Mouse (Mus musculus): ENCODE measurements around the gene Klk11.

The Klk11 gene

GRCm38 (mm10) chr7:43774364-43774763 is at the start of gene Klk11:
TSS of gene Klk11 (plus strand) at chr7:43774604.
- no peak for DNase-seq

GRCm38 (mm10) chr7:43747788-43748187 is 26.6 kb upstream of the Klk11 start:
- DNase-seq: peak; percentile 5 to 8

DNA sequence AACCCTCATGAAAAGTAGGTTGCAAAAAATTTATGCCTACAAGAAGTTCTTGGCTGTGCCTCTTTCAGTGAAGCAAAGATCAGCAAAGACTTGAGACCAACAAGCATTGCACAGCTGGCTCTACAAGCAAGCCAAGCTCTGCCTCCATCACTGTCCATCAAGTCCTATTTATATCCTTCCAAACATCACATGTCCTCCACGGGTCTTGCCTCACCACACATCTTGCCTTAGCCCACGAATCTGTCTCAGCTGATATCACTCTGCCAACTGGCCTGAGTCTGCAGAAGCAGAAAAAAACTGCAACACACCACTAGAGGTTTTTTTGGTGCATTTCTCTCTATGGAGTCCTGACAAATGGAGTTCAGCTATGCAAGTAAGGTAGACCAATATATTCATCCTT is 21.6 kb upstream of the Klk11 start:
- DNase-seq: no peak

DNA sequence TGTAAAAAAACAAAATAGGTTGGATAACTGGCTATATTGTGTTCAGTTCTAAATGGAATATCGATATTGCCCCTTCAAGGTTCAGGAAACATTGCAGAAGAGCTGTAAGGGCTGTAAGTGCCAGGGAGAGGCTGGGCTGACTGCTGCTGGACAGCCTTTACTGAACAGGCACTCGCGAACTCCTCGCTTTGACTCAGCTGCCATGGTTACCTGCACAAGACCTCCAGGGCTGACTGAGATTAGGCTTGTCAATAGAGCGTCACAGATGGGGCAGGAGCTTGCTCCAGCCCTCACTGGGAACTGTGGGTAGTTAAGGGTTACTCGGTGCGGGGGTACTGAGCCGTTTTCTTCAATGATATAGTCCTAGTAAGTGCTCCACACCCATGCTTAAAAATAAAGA is 7.9 kb upstream of the Klk11 start:
- DNase-seq: no peak

GRCm38 (mm10) chr7:43768597-43768996 is 5.8 kb upstream of the Klk11 start, which contains the start of gene Klk12:
TSS of gene Klk12 (plus strand) at chr7:43768897.
- no peak for DNase-seq

GRCm38 (mm10) chr7:43769636-43770035 is 4.8 kb upstream of the Klk11 start:
- DNase-seq: no peak

GRCm38 (mm10) chr7:43770701-43771100 is 3.7 kb upstream of the Klk11 start:
- no peak for DNase-seq

DNA sequence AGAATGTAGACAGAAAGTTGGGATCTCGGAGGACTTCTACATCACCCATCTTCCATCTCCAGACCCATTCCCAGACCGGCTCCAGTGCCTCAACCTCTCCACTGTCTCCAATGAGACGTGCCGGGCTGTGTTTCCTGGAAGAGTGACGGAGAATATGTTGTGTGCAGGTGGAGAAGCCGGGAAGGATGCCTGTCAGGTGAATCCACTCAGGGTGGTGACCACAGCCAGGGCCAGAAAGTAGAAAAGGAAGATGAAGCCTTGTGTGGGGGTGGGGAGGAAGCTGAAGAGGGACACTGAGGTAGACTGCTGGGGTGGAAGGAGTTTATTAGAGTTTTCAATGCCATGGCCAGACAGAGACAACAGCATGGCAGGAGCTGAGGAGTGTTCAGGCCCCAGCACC is 2.5 kb upstream of the Klk11 start:
- no peak for DNase-seq

- no peak for DNase-seq
These were observed 1.5 kb upstream of the Klk11 start for GRCm38 (mm10) chr7:43772901-43773300.

DNA sequence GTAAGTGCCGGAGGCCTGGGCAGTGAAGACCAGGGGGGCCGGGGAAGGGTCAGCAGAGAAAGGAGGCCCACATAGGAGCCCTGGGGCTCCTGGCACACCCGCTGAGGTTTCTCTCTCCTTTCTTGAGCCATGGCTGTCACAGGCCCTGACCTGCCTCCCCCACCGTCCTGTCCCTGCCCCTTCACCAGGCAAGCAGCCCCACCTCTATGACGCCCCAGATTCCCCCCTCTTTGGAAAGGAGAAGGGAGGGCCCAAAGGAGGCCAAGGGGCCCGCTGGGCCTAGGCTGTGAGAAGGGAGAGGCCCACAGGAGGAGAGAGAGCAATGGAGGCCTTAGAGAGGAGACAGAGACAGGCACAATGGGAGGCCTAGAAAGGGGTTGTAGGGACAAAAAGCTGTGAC is 398 bp downstream of the Klk11 start:
- no peak for DNase-seq

DNA sequence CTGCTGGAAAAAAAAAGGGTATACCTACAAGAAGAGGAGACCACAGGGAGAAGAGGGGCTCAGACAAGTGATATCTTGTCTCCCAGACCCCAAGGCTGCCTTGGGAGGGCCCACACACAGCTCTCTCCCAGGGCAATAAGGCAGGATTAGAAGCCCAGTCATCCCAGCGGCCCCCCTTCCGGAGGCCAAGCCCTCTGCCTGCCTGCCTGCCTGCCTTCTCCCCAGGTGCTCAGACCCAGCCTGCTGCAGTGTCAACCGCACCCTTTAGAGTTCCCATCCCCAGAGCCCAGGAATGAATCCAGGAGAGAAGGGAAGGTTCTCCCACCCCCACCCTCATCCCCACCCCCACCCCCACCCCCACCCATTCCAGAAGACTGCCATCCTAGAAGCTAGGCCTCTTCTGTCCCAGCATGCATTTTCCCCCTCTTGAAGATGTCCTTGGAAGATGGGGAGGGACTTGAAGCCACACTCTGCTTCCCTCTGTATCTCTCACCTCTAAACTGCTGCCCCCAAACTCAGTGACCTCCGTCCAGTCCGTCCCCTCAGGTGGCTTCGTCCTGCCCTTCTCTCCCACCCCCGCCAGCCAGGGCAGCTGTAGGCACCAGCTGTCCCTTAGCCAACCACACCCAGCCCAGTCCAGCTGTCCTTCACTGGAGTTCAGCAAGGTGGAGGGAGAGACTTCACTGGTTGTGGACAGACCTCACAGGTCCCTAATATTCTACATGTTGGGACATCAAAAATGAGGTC is 1.1 kb downstream of the Klk11 start:
- no peak for DNase-seq

DNA sequence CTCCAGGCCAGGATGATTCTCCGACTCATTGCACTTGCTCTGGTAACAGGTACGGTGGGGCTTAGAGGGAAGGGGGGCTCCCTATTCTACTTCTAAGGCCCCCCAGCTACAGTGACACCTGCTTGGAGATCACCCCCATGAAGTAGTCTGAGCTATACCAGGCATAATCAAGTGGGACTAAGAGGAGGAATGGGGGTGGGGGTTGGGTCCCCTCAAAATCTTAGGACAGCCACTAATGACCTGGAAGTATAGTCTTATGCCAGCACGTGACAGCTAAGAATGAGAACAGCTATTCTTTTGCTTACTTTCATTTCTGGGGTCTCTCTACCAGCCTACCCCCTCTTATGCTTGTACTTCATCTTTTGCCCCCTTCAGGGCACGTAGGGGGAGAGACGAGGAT is 2.1 kb downstream of the Klk11 start:
- no peak for DNase-seq

GRCm38 (mm10) chr7:43777423-43777822 is 3.0 kb downstream of the Klk11 start:
- DNase-seq: no peak

GRCm38 (mm10) chr7:43778176-43778970 is 4.0 kb downstream of the Klk11 start:
- DNase-seq: no peak

DNA sequence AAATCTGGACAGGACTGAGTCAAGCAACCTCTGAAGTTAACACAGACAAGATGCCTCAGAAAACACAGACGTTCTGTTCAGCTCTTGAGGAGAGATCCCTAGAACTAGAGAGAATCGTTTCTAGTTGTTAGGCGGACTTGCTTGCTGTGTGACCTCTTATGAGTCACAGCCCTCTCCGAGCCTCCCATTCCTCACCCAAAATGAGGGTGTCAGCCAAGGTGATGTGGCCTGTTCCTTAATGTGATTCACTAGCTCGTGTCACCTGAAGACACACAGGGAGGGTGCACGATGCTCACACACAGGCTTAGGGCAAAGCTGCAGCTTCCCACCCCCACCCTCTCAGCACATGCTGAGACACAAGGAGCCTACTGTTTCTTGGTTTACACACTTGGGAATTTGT is 5.8 kb downstream of the Klk11 start:
- DNase-seq: no peak

DNA sequence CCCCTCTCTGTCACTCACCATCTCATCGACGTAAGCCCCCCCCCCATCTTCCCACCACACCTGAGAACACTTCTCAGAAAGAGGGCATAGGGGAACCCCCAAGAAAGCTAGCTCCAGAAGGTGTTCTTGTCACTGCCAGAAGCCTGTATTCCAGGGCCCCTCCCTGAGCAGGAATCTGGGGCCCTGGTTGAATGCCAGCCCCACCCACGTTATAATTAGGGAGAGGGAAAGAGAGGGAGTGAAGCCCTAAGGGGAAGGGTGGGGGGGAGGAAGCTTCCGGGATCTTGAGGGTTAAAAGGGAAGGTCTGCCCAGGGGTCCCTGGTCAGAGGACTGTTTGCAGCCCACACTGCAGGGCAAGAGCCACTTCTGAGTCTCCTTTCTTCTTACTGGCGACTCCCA is 6.3 kb downstream of the Klk11 start, which contains the start of gene Klk10:
TSS of gene Klk10 (plus strand) at position 290 of the 400 bp plus-strand sequence.
- no peak for DNase-seq

DNA sequence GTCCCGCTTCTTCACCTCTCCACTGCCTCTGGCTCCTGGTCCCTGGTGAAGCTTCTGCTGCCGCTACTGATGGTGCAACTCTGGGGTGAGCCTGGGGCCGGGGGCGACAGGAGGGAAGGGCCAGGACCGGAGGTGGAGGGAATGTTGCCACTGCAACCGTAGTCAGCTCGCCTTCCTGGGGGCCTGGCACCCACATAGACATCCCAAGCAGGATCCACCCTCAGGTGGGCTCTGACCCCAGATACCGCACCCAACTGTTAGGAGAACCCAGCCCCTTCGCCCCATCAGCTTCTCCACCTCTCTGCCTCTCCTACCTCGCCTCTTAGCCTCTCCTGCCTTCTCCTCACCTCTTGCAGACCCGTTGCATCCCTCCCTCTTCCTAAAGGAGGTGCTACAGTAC is 7.1 kb downstream of the Klk11 start:
- no peak for DNase-seq

GRCm38 (mm10) chr7:43782275-43783265 is 8.2 kb downstream of the Klk11 start:
- peak; percentile 55 to 80 for DNase-seq

- peak in 1 of 2 experiments; percentile 17 for DNase-seq
These were observed 10.9 kb downstream of the Klk11 start for GRCm38 (mm10) chr7:43785286-43785685.

DNA sequence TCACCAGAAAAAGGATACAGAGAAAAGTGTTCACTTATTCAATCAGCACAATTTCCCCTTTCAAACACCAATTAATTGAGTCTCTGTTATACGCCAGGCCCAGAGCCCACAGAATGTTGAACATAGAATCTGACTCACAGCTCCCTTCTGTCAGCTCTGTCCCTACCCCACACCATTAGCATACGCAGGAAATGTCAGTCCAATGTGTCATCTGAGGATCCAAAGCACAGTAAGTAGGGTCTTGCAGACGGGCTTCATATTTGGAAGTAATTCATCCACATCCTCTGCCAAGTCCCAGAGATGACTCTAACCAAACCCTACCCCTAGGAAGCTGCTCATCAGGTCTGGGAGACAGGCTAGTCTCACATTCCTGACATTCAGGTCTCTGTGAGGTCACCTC is 13.7 kb downstream of the Klk11 start:
- no peak for DNase-seq

- no peak for DNase-seq
These were observed 14.9 kb downstream of the Klk11 start for GRCm38 (mm10) chr7:43789295-43789694.

DNA sequence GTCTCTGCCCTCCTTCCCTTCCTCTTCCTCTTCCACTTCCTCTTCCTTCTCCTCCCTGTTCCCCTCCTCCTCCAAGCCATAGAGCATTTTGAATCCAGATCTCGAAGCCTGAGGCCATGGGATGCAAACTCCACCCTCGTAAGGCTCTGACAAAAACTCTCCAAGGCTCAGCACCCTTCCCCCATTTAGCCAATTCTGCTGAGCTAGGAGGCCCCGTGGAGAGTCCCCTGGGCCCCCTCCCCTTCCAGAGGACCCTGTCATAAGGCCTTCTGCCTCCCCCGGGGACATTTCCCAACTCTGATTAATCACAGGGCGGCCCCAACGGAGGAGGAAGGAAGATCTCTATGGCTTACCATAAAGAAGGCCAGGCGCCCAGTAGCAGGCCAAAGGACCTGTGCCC is 17.2 kb downstream of the Klk11 start, which contains the start of gene Klk9:
TSS of gene Klk9 (plus strand) at position 301 of the 400 bp plus-strand sequence.
- DNase-seq: no peak

DNA sequence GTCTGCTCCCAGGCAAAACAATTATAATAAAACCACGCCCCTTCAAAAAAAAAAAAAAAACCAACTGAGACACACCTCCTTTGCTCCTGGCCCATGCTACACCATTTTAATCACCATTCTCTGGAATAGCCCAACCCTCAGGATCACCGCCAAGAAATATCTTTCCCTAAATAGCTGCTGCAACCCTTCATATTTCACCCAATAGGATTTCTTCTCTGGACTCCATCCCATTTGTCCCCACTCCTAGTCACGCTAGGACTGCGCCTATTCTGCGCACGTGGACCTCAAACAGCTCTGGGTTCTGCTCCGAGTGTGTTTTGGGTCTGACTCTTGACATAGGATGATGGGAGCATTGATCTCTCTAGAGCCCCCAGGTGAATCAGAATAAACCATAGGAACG is 22.0 kb downstream of the Klk11 start:
- no peak for DNase-seq

Measured in kidney, adult 8-10 months (tissue).